ENCODE assay signal across 8 mouse cellular contexts in the genomic region with DNA sequence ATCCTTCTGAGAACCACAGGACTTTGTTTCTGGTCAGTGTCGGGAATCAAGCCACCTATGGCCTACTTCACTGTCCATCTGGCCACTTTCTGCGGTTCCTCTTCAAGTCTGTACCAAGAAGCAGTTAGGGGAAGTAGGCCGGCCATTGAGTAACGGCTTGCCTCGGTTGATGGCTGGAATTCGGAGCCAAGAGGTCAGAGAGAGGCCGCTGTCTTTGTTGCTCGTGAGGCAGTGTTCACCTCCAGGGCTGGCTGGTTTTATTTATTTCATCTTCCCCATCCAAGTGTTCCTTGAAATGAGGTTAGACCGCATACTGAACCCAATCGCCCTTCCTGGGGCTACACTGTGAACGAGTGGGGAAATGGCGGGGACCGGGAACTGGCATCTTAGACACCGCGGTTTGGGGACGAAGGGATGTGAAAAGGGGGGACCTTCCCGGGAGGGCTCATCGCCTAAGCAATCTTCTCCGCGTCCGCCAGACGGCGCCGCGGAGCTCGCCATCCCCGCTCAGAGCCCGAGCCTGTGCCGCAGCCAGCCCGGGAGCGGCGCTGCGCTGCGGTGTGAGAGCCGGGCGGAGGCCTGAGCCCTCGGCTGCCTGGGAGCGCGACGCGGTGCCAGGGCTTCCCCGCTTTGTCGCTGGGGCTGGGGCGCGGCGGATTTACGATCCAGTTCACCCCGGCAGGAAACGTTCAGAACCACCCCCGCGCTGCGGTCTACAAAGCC. TPM values are rescaled to one million over a fixed set of nuclear protein-coding genes. Genes with fewer than 3 reads are reported as not detected.
DNase-seq lines count a peak whose midpoint lies in the region; ATAC-seq and TF ChIP-seq lines count a peak whose summit lies in the region.

A gene (plus strand): TSS at position 595 of the 723 bp plus-strand sequence.

- peak within 1 kb of the TSS; percentile 76 for H3K9ac ChIP-seq in limb, embryonic 13.5 days
- H3K9ac ChIP-seq in midbrain, embryonic 14.5 days (replicated peaks; ENCODE audit: low read length): peak within 1 kb of the TSS; percentile 97

- H3K9me3 ChIP-seq in limb, embryonic 13.5 days: no peaks in the 10 kb centered on the region
- H3K9me3 ChIP-seq in midbrain, embryonic 14.5 days (ENCODE audit: control insufficient read depth, low read length): no peaks in the 10 kb centered on the region

- peak within 1 kb of the TSS; percentile 100 for H3K4me2 ChIP-seq in limb, embryonic 13.5 days (replicated peaks)
- peak within 1 kb of the TSS; percentile 93 for H3K4me2 ChIP-seq in midbrain, embryonic 14.5 days (ENCODE audit: low read length)

- no peak within 1 kb of the TSS for H3K27ac ChIP-seq in limb, embryonic 13.5 days
- H3K27ac ChIP-seq in midbrain, embryonic 14.5 days (replicated peaks; ENCODE audit: low read depth, low read length): peak within 1 kb of the TSS; percentile 91
- H3K27ac ChIP-seq in small intestine, adult 2 months (ENCODE audit: insufficient read depth, low read depth, low read length): peak within 1 kb of the TSS; percentile 94

- H3K4me1 ChIP-seq in limb, embryonic 13.5 days: peaks cover 17% of the 10 kb centered on the region
- peaks cover 9% of the 10 kb centered on the region; the same call in 1 of the 2 replicates for H3K4me1 ChIP-seq in midbrain, embryonic 14.5 days (ENCODE audit: control insufficient read depth, insufficient read depth, low read length)
- peaks cover 11% of the 10 kb centered on the region; the same call in 1 of the 2 replicates for H3K4me1 ChIP-seq in small intestine, adult 2 months (ENCODE audit: control insufficient read depth, insufficient read depth, insufficient read length, low read length)

- TF ChIP-seq CTCF in small intestine, adult 2 months (IDR thresholded peaks at IDR 0.05; ENCODE audit: extremely low read depth, insufficient read length, insufficient replicate concordance, low read depth, low read length): peak; percentile 97

- TF ChIP-seq POLR2A in small intestine, adult 2 months (IDR thresholded peaks at IDR 0.05; ENCODE audit: low read depth, low read length): peak; percentile 84

- DNase-seq in 3134 (ENCODE audit: extremely low read depth, insufficient read length, low spot score): peak; percentile 87
- DNase-seq in adrenal gland, adult 2 months: peak; percentile 85
- DNase-seq in embryo, embryonic 9.5 days (ENCODE audit: extremely low spot score): peak; percentile 87
- peak; percentile 73 to 78 for DNase-seq in heart, adult 18-20 months
- peak; percentile 76 for DNase-seq in kidney, adult 18-20 months
- DNase-seq in midbrain, embryonic 14.5 days: peak; percentile 96

- 3% methylated on average over 52 of the region's 52 CpGs for WGBS in limb, embryonic 13.5 days
- 2% methylated on average over 52 of the region's 52 CpGs for WGBS in midbrain, embryonic 14.5 days
- 2% methylated on average over 52 of the region's 52 CpGs for WGBS in small intestine, adult 2 months

- ATAC-seq in limb, embryonic 13.5 days (ENCODE audit: low FRiP score, low read depth): peak; percentile 83
- ATAC-seq in midbrain, embryonic 14.5 days (ENCODE audit: low FRiP score, low TSS enrichment): peak; percentile 91

- peak within 1 kb of the TSS; percentile 65 for H3K4me3 ChIP-seq in limb, embryonic 13.5 days
- peak within 1 kb of the TSS; percentile 73 for H3K4me3 ChIP-seq in midbrain, embryonic 14.5 days (replicated peaks; ENCODE audit: low read depth, low read length)
- H3K4me3 ChIP-seq in small intestine, adult 2 months (ENCODE audit: low read depth, low read length): peak within 1 kb of the TSS; percentile 76

- peaks cover 72% of the 10 kb centered on the region for H3K27me3 ChIP-seq in limb, embryonic 13.5 days
- peaks cover 33% of the 10 kb centered on the region for H3K27me3 ChIP-seq in midbrain, embryonic 14.5 days (ENCODE audit: control insufficient read depth, insufficient read depth, low read length)
- H3K27me3 ChIP-seq in small intestine, adult 2 months (ENCODE audit: control insufficient read depth, insufficient read depth, low read length): no peaks in the 10 kb centered on the region

- no peaks in the 10 kb centered on the region for H3K36me3 ChIP-seq in limb, embryonic 13.5 days
- 0 out of 2 replicates have a peak, but pooled peaks cover 8% of the 10 kb centered on the region for H3K36me3 ChIP-seq in midbrain, embryonic 14.5 days (ENCODE audit: control insufficient read depth, insufficient read depth, low read length)
- peaks cover 18% of the 10 kb centered on the region for H3K36me3 ChIP-seq in small intestine, adult 2 months (ENCODE audit: control insufficient read depth, insufficient read depth, low read length)

RNA-seq across cellular contexts. Expression of the gene that starts here (rescaled TPM):
- total RNA-seq in adrenal gland, adult 2 months (2021): 10 to 100 TPM in 1 of 2 experiments, 1 to 10 TPM in 1; 8.3 to 11.6 TPM
- 17.8 and 19.1 TPM in 2 replicates for polyA plus RNA-seq in adrenal gland, adult 2 months (2012; rRNA removed)
- total RNA-seq in heart, adult 18-20 months (2021): 1 to 10 TPM; 1.8 to 7.9 TPM
- polyA plus RNA-seq in limb, embryonic 13.5 days (2015; fragmentation: Nextera tagmentation; extraction: Ambion mirVana): 6.2 and 6.9 TPM in 2 replicates
- polyA plus RNA-seq in midbrain, embryonic 14.5 days (2014; fragmentation: Nextera tagmentation; extraction: Ambion mirVana): 66.8 and 74.1 TPM in 2 replicates
- 228 and 484 TPM in 2 replicates for polyA plus RNA-seq in small intestine, adult 2 months (2012; rRNA removed)
